Mouse (Mus musculus) c-Kit-positive CD71-positive TER-119-negative erythroid progenitor cells, embryonic 14.5 days (primary cell): Measurements from ENCODE around the gene Rufy3.
"Not testable (repeated sequence)": the region's sequence is repeated elsewhere in the genome, so short reads cannot be mapped to it uniquely, and the experiment has no call there.

Experiments
- DNase-seq: peaks from one replicate; pipeline ENCODE4 v3.0.0-alpha.2; 2013; ENCODE audit warnings: low read depth

Rufy3 gene

DNA sequence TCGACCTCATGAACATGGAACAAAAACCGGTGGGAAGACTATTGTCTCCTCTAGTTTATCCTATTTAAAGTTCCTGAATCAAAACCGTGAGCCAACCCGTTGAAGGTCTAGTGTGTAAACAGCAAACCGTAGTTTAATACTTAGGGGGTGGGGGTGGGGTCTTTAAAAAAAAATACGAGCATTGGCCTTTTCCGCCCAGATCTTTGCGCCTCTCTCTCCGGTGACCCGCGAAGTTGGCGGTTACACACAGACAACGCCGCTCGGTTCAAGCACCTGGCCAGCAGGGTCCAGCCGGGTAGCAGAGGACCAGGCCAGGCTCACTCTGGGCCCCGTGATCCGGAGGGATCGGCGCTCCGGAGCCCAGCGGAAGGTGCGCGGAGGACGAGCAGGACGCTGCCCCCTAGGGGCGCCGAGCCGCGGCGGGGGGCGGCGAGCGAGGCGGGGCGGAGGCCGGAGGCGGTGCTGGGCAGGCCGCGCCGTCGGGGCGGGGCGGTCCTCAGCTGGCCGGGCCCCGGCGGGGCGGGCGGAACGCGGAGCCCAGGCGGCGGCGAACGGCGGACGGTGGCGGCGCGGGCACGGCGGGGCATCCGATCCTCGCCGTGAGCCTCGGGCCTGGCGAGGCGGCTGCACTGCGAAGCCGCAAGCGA lies at the start of gene Rufy3:
Gene Rufy3 (plus strand): TSS at position 540 of the 647 bp plus-strand sequence.
- DNase-seq = no peak

DNA sequence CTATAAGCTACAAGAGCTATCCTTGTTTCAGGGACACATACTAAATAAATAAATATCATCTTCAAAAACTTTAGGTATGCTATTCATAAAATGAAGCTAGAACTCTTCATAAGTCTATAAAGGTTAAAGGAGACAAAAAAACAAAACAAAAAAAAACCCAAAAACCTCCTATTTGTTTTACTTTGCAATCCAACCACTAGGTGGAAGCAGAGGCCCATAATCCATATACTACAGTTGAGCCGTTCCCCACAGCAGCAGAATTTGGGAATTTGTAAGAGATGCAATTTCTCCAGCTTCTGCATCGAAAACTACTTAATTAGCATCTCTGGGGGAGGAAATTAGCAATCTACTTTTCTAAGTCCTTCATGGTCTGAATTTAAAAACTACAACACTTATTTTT lies 45.6 kb upstream of the Rufy3 start:
- DNase-seq = peak; percentile 31

DNA sequence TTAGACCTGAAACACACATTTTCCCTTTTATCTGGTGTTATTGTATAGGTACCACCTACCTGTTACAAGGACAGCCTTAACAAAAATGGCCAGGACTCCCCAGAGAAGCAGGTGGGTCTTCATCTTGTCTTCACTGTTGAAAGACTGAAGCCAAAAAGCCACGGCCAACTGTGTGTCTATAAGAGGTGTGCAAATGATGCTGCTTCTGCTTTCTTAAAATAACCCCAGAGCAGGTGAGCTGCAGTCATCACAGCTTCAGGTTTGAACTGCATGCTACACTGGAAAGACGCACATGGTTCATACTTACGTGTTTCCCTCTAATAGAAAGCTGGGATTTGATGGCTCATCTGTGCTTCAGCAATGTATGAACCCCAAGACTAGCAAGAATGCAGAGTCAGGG lies 37.2 kb upstream of the Rufy3 start, which contains the start of gene Jchain:
Gene Jchain (minus strand): TSS at position 235 of the 400 bp plus-strand sequence.
- no peak for DNase-seq

DNA sequence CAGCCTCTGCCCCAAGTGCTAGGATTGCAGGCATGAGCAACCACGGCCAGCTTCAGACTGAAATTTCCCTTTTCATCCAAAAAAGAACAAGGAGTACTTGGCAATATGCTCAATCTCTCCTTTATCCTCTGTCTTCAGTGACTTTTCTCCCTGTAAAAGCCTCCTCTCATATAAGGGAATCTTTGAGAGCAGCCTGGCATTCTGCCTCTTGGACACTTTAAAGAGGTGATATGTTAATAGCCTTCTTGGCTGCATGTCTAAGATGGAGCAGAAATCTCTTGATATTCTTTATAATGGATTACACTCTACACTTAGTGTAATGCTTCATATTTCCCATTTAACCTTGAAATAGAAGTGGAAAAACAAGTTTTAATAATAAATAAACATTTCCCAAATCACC lies 33.9 kb upstream of the Rufy3 start:
- no peak for DNase-seq

DNA sequence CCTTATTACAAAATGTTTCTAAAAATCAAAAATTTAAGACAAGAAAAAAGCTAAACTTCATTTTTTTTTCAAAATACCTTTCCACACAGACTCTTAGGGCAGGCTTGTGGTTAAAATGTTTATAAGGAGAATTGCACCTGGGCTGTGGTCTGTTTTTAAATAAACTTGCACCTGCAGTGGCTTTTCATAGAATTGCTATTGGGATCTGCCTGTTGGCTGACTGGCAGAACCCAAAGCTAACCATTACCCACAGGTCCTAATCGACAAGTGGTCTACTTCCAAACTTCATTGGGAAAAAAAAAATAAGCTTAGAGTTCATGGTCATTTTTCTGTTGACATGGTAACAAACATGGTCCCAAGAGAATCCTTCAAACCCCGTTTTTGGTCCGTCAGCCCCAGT lies 30.1 kb upstream of the Rufy3 start:
- DNase-seq = no peak

DNA sequence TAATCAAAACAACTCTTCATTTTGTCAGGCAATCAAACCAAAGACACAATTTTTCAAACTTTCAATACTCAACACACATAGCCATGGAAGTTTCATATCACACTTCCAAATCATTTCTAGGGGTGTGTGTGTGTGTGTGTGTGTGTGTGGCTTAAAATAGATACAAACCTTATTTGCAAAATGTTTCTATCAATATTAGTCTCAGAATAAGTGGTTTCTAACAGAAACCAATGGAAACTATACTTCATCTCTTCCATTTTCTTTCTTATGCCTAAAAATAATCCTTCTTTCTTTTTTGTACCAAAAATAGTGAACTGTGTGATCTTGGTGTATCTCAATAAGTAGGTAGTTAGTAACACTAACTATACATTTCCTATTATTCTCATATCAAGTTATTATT lies 24.0 kb upstream of the Rufy3 start:
- no peak for DNase-seq

DNA sequence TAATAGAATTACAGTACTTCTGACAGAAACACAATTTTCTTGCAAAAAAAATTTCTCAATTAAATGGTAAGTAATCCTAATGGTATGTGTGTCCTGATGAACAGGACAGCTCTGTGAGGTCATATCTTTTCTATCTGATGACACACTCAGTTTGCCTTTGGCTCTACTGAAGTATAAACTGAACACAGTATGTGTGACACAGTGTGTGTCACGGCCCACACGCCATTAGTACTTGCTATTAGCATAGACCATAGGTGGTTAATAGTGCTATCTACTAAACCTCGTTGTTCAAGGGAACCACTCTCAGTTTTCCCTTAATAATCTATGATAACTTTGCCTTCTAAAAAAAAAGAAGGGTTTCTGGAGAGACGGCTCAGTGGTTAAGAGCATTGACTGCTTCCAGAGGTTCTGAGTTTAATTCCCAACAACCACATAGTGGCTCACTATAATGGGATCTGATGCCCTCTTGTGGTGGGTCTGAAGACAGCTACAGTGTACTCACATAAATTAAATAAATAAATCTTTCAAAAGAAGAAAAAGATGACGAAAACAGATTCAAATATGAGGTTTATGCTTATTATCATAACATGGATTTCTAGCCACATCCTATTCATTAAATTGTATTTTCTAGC lies 22.1 kb upstream of the Rufy3 start:
- DNase-seq = no peak

DNA sequence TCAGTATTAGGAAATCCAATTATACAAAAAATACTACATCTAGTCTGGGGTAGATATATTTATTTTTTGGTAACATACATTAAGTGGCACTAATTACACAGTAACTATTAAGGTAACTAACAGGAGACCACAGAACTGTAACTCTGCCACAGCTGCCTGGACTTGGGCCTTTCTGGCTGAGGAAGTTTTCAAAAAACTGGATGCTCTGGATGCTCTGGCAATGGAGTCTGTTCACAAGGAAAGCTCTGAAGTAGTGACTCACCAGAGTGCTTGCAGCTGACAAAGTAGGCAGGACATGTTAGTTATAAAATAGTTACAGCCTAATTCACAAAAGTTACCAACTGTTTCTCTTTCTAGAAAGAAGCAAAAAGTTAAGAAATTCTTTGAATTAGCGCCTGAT lies 20.4 kb upstream of the Rufy3 start:
- DNase-seq = not testable (repeated sequence)

DNA sequence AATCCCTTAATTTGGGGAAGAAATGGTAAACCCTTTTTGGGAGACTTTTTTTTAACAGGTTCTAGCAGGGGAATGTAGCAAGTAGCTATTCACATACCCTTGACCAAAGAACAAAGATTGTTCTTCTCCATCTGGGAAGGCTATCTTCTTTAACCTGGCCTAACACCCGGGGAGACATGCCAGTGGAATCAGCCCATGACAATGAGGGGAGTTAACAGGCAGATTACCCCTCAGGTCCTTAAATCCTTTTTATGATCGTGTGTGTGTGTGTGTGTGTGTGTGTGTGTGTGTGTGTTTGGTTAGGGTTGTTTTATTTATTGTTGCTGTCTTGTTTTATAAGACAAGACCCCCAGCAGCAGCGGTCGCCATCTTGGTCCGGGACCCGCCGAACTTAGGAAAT lies 19.3 kb upstream of the Rufy3 start:
- DNase-seq = no peak

DNA sequence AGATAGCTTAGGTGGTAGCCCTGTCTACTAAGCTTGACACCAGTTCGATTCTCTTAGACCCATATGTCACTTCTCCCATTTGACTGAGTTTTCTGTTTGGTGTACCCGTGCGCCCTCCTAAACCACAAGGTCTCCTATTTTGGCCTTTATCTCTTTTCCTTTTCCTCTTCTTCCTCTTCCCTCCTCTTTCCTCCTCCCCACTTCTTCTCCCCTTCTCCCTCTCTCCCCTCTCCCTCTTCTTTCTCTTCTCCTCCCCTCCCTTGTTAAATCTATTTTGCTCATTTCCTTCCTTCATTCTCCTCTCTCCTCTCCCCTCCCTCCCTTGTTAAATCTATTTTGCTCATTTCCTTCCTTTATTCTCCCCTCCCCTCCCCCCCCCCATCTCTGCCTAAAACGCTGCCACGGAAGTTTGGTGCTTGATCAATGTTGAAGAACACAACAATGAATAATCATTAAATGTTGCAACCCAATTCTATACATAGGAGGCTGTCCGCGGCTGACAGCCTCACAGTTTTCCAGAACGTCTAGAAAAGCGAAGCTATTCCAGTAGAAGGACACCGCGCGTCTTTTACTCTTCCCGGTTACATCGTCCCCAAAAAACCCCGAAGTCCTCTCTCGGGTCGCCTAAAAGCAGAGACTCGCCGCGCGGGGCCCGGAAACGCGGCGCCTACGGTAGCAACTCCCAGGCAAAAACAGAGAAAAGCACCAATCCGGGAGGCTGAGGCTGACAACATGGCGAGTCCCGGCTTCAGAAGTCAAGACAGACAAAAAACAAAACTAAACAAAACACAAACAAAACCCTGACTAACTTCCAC lies 11.4 kb upstream of the Rufy3 start:
- no peak for DNase-seq

DNA sequence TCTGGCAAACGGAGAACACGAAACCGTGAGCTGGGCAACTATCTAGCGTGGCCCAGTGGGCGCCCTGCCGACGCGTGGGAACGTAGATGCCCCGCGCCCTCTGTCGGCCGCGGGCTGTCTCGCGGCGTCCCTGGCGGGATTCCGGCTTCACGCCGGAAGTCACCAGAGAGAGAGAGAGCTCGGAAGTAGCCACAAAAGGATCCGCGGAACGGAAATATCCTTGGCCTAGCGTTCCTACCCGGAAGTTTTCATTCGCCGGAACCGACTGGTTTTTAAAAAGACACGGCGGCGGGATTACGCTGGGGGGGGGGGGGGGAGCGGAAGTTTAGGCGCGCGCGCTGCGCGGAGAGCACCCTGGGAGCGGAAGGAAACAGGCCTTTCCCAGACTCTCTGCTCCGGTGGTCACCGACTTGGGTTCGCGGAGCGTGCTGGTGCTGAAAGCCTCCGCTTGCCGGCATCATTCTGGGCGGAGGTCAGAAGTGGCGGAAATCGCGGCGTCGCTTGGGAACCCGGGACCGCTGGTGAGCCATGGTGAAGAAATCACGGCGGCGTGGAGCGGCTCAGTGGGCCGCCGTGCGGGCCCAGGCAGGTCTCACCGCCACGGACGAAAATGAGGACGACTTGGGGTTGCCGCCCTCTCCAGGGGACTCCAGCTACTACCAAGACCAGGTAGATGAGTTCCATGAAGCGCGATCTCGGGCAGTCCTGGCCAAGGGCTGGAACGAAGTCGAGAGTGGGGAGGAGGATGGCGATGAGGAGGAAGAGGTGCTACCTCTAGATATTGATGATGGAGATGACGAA lies 10.6 kb upstream of the Rufy3 start, which contains the start of gene Utp3:
Gene Utp3 (plus strand): TSS at position 377 of the 801 bp plus-strand sequence.
- DNase-seq = peak; percentile 99

DNA sequence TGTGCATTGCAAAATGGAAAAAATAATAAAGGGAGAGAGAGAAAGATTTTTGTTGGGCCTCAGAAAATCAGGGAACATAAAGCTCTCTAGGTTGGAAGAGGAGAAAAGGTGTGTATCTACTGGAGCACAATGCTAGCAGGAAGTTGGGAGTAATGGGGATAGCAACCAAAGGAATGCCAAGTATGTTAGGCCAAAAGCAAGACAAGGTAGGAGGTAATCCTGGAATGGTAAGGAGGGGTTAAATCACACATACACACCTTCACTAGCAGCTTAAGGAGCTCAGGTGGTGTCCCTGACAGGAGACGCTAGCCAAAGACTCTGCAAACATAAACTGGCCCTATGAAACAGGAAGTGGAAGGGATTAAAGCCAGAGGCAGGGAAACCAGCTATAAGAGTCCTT lies 5.8 kb upstream of the Rufy3 start:
- no peak for DNase-seq

DNA sequence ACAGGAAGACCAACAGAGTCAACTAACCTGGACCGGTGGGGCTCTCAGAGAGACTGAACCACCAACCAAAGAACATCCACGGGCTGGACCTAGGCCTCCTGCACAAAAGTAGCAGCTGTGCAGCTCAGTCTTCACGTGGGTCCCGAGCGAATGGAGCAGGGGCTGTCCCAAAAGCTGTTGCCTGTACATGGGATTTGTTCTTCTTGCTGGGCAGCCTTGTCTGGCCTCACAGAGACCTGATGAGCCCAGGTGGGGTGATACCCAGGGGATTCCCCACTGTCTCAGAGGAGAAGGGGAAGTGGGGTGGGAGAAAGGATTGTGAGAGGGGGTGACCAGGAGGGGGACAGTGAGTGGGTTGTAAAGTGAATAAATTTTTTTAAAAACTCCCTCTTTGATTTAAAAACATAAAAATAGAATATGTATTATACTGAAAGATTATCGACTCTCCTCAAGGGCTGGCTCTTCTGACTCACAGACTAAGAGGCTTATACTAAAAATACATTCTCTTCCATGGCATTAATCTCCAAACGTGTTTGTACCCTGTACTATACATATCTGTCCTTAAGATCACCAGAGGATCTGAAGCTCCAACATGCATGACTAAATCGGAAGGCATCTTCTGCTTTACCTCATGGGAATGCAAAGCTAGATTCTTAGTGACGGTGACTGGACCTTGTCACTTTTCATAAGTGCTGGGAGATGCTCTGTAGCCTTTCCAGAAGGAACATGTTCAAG lies 3.6 kb upstream of the Rufy3 start:
- no peak for DNase-seq

DNA sequence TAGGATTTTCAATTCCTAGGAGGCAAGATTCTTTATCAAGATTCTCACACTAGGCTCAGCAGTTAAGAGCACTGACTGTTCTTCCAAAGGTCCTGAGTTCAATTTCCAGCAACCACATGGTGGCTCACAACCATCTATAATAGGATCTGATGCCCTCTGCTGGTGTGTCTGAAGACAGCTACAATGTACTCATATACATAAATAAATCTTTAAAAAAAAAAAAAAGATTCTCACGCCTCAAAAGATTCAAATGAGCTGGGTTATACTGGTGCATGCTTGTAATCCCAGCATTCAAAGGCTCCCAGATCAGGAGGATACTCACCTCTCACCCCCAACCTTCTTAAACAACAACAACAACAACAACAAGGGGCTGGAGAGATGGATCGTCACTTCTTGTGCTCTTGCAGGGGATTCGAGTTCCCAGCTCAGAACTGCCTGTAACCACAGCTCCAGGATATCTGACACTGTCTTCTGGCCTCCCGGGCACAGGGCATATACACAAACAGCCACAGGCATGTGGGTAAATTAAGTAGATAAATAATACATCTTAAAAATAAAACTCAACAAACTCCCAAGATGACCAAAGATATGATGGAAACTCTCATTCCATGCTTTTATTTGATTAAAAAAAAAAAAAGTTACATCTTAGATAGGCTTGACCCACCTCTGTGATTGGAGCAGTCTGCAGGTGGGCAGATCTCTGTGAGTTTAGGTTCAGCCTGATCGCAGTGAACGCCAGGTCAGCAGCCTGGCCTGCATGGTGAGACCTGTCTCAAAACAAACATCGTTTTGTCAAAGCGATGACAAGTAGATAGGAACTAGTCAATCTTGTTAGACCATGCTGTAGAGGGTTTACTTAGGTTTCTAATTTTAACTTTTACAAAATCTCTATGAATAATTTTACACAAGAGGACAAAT lies 1.7 kb upstream of the Rufy3 start:
- DNase-seq = no peak

DNA sequence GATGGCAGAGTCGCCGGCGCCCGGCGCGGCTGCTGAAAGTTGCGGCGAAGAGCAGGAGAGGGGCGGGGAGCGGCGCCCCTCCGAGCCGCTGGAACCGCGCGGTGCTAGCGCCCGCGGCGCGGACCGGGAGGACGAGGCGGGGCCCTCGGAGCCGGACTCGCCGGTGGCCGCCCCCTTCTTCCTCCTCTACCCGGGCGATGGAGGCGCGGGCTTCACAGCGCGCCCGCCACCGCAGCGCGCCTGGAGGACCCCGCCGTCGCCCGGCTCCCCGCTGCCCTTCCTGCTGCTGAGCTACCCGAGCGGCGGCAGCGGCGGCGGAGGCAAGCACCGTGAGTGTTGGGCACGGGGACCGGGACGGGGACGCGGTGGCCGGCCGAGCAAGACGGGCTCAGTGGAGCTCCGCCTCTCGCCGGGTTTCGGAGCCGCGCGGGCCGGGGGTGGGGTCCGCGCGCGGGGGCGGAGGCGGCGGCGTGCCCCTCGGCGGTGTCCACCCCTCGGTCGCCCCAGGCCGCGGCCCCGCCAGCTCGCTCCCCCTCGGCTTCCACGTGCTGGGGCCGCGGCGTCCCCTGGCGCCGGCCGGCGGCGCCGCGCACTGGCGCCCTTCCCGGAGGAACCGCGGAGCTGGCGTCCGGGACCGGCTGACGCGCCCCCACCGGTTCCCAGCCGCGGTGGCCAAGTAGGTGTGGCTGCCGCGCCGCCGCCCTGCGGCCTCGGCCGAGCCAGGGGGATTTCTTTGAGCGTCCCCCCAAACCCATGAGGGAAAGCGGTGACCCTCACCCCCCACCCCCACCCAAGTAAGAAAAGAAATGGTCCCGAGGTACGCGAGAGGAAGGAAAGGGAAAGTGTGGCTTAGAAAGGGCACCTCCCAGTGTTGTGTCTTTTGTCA lies 551 bp downstream of the Rufy3 start:
- DNase-seq = no peak

DNA sequence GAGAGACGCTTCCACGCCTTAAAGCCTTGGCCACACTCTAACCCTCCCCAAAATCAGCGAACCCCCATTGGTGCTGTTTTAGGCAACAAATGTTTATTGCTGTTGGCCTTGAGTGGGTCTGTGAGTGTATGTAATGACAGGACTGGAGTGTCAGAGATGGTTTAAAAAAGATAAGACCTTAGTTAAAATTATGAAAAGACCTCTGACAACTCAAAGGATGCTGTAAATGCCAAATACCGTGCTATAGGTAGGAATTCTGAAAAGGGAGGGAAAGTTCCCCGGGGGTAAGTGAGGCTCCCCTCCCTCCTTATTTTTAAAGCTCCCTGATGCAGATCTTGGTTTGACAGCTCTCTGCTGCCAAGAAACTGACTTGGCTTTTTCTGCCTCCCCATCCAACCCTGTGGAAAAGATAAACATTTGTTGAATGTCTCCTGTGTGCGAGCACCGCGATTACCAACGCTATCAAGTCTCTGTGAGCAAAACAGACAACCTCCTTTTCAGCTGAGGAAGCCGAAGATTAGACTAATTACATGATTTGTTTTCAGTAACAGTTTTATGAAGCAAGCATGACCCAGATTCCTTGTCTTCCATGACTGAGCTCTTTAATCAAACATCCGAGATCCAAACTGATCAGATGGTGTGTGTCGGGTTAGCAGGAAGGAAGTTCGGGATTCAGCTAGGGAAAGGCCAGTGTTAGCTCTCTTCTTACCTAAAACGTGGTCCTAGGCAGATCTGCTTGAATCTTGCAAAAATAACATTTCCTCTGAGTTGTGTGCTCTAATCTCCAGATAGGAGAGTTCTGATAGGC lies 1.4 kb downstream of the Rufy3 start:
- DNase-seq = peak; percentile 65

DNA sequence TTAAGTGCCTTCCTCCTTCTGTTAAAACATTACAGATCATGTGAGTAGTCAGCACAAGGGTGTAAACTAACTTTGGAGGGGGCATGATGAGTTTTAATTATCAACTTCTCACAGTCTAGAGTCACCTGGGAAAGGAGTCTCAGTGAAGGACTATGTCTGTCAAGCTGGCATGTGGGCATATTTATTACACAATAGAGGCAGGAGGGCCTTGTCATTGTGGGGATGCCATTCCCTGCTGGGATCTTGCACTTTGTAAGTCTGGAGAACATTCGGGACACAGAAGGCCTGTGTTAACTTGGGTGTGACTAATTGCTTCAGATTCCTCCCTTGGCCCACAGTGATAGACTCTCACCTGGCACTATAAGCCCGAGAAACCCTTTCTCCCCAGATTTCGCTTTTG lies 4.7 kb downstream of the Rufy3 start:
- no peak for DNase-seq

DNA sequence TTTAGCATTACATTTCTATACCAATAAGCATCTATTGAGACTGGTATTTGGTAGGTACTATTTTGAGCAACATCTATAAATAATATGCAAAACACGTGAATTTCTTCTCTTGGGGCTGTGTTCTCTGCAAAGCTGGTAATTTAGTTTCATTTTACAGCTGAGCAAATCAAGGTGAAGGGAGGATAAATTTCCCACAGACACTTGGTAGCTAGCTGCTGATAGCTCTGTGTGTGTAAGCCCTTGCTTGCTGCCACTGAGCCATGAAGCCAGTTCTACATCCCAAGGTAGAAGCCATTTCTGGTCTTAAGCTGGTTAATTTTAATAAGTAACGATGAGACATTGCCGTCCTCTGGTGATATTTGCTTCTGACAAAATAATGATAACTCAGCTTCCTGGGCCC lies 10.0 kb downstream of the Rufy3 start:
- DNase-seq = no peak
